Mouse (Mus musculus) embryonic facial prominence, embryonic 14.5 days (tissue): ENCODE measurements around the gene B3galnt2. TPM values are rescaled to one million over a fixed set of nuclear protein-coding genes. Genes with fewer than 3 reads are reported as not detected.
A peak's percentile ranks its signal among the peaks of the same experiment; 100 is the strongest.

Source experiments
- ATAC-seq: fragments of 200-750 bp; cut with Nextera tagmentation; 2 replicates; pipeline ENCODE4 v1.8.0; 2017; ENCODE audit warnings: low read depth, moderate number of reproducible peaks, moderate TSS enrichment
- DNase-seq: peaks from one replicate; pipeline ENCODE4 v3.0.0-alpha.2; 2015; ENCODE audit warnings: low spot score
- H3K27ac ChIP-seq: fragments of 300-500 bp; sonication (generic); replicated peaks from 2 replicates; pipeline ENCODE4 v1.5.1; 2014; ENCODE audit warnings: low read depth, mild to moderate bottlenecking, low read length, moderate library complexity
- H3K27me3 ChIP-seq: fragments of 300-500 bp; sonication (generic); replicated peaks from 2 replicates; pipeline ENCODE4 v1.6.1; 2014; ENCODE audit warnings: low read length; ENCODE audit not compliant: control insufficient read depth, insufficient read depth
- H3K36me3 ChIP-seq: fragments of 300-500 bp; sonication (generic); 2 replicates; pipeline ENCODE4 v1.6.1; 2014; ENCODE audit warnings: low read length, mixed read lengths; ENCODE audit not compliant: control insufficient read depth, insufficient read depth
- H3K4me1 ChIP-seq: fragments of 300-500 bp; sonication (generic); 2 replicates; pipeline ENCODE4 v1.6.1; 2014; ENCODE audit warnings: antibody characterized with exemption, low read length; ENCODE audit not compliant: control insufficient read depth, insufficient read depth
- H3K4me2 ChIP-seq: fragments of 300-500 bp; sonication (generic); 2 replicates; pipeline ENCODE4 v1.6.1; 2014; ENCODE audit warnings: low read depth, mild to moderate bottlenecking, low read length, moderate library complexity, mixed read lengths
- H3K4me3 ChIP-seq: fragments of 300-500 bp; sonication (generic); 2 replicates; pipeline ENCODE4 v1.5.1; 2014; ENCODE audit warnings: low read depth, mild to moderate bottlenecking, low read length
- H3K9ac ChIP-seq: fragments of 300-500 bp; sonication (generic); 2 replicates; pipeline ENCODE4 v1.6.1; 2014; ENCODE audit warnings: low read depth, mild to moderate bottlenecking, low read length, moderate library complexity, mixed read lengths
- H3K9me3 ChIP-seq: fragments of 300-500 bp; sonication (generic); 2 replicates; pipeline ENCODE4 v1.6.1; 2016; ENCODE audit warnings: low read length; ENCODE audit not compliant: control insufficient read depth
- WGBS: fragments of 180-500 bp; shearing (Covaris S2); extraction: QIAGEN DNeasy Blood & Tissue Kit; methylation state at CpG from one replicate; pipeline ENCODE4 v1.1.7; 2014; 5-methylcytosine and 5-hydroxymethylcytosine counted together
- polyA plus RNA-seq: library from polyadenylated mRNA; unstranded; fragments of >200 nt; fragmentation: Nextera tagmentation; extraction: Ambion mirVana; gene quantifications from 2 replicates; pipeline ENCODE4 v1.2.1, GENCODE M21; 2014

The B3galnt2 gene
- polyA plus RNA-seq = 29.6 and 32.9 TPM in 2 replicates

- H3K9ac ChIP-seq = peak within 1 kb of the TSS; percentile 80
- under 1% methylated on average over 51 of the region's 78 CpGs for WGBS
- H3K4me3 ChIP-seq = peak within 1 kb of the TSS; percentile 92
- no peaks in the 10 kb centered on the region for H3K27me3 ChIP-seq
- peak; percentile 100 for DNase-seq
- H3K36me3 ChIP-seq = no peaks in the 10 kb centered on the region
- H3K9me3 ChIP-seq = no peaks in the 10 kb centered on the region
- H3K4me1 ChIP-seq = 0 out of 2 replicates have a peak, but pooled peaks cover 2% of the 10 kb centered on the region
- H3K27ac ChIP-seq = peak within 1 kb of the TSS; percentile 87
- H3K4me2 ChIP-seq = peak within 1 kb of the TSS; percentile 81
- ATAC-seq = peak; percentile 99
Observed at GRCm38 (mm10) chr13:13953874-13954832, at the start of gene B3galnt2. TSS of gene B3galnt2 (plus strand) at chr13:13954469.

GRCm38 (mm10) chr13:13911341-13911740, 42.9 kb upstream of the B3galnt2 start:
- no peak for ATAC-seq
- H3K27me3 ChIP-seq = no peaks in the 10 kb centered on the region
- H3K36me3 ChIP-seq = no peaks in the 10 kb centered on the region
- H3K4me3 ChIP-seq = no peak overlapping the region
- H3K4me2 ChIP-seq = no peak overlapping the region
- DNase-seq = no peak
- no peaks in the 10 kb centered on the region for H3K4me1 ChIP-seq
- H3K9me3 ChIP-seq = no peaks in the 10 kb centered on the region
- no peak overlapping the region for H3K27ac ChIP-seq
- H3K9ac ChIP-seq = no peak overlapping the region
- WGBS = 63% methylated on average over 2 of the region's 2 CpGs

GRCm38 (mm10) chr13:13919396-13919795, 34.9 kb upstream of the B3galnt2 start:
- H3K4me3 ChIP-seq = no peak overlapping the region
- no peaks in the 10 kb centered on the region for H3K27me3 ChIP-seq
- H3K36me3 ChIP-seq = no peaks in the 10 kb centered on the region
- no peaks in the 10 kb centered on the region for H3K4me1 ChIP-seq
- WGBS = 93% methylated on average over 3 of the region's 3 CpGs
- no peak overlapping the region for H3K9ac ChIP-seq
- DNase-seq (no peak), ATAC-seq (no peak)
- no peak overlapping the region for H3K27ac ChIP-seq
- H3K9me3 ChIP-seq = no peaks in the 10 kb centered on the region
- no peak overlapping the region for H3K4me2 ChIP-seq

GRCm38 (mm10) chr13:13922526-13922925, 31.7 kb upstream of the B3galnt2 start:
- Histone ChIP-seq H3K4me2 (no peak overlapping the region), H3K4me1 (no peaks in the 10 kb centered on the region), H3K9me3 (no peaks in the 10 kb centered on the region), H3K4me3 (no peak overlapping the region), H3K27ac (no peak overlapping the region), H3K36me3 (no peaks in the 10 kb centered on the region), H3K27me3 (no peaks in the 10 kb centered on the region), H3K9ac (no peak overlapping the region)
- ATAC-seq (no peak), DNase-seq (no peak)

- Histone ChIP-seq H3K4me3 (no peak overlapping the region), H3K4me1 (no peaks in the 10 kb centered on the region), H3K9me3 (no peaks in the 10 kb centered on the region), H3K4me2 (no peak overlapping the region), H3K9ac (no peak overlapping the region), H3K27me3 (no peaks in the 10 kb centered on the region), H3K27ac (no peak overlapping the region), H3K36me3 (no peaks in the 10 kb centered on the region)
- DNase-seq = no peak
- ATAC-seq = no peak
- 82% methylated on average over 2 of the region's 2 CpGs for WGBS
Observed at GRCm38 (mm10) chr13:13929982-13930381, 24.3 kb upstream of the B3galnt2 start.

GRCm38 (mm10) chr13:13954931-13955330, 662 bp downstream of the B3galnt2 start:
- H3K27me3 ChIP-seq = no peaks in the 10 kb centered on the region
- peak; percentile 56 for DNase-seq
- no peaks in the 10 kb centered on the region for H3K9me3 ChIP-seq
- 0 out of 2 replicates have a peak, but pooled peaks cover 2% of the 10 kb centered on the region for H3K4me1 ChIP-seq
- peak overlapping the region; percentile 81 for H3K4me2 ChIP-seq
- 2% methylated on average over 21 of the region's 29 CpGs for WGBS
- ATAC-seq = peak; percentile 16; the same call in 1 of the 2 replicates
- peak overlapping the region; percentile 80 for H3K9ac ChIP-seq
- H3K36me3 ChIP-seq = no peaks in the 10 kb centered on the region
- H3K4me3 ChIP-seq = peak overlapping the region; percentile 92
- peak overlapping the region; percentile 87 for H3K27ac ChIP-seq

- 82% methylated on average over 4 of the region's 4 CpGs for WGBS
- no peak for ATAC-seq
- H3K9ac ChIP-seq = no peak overlapping the region
Observed at GRCm38 (mm10) chr13:13956686-13957085, 2.4 kb downstream of the B3galnt2 start.

GRCm38 (mm10) chr13:13960211-13960610, 5.9 kb downstream of the B3galnt2 start:
- no peak overlapping the region for H3K4me3 ChIP-seq
- H3K9me3 ChIP-seq = no peaks in the 10 kb centered on the region
- H3K9ac ChIP-seq = no peak overlapping the region
- H3K4me2 ChIP-seq = no peak overlapping the region
- no peaks in the 10 kb centered on the region for H3K4me1 ChIP-seq
- no peaks in the 10 kb centered on the region for H3K36me3 ChIP-seq
- 90% methylated on average over 4 of the region's 4 CpGs for WGBS
- H3K27ac ChIP-seq = no peak overlapping the region
- no peak for DNase-seq
- ATAC-seq = no peak
- H3K27me3 ChIP-seq = no peaks in the 10 kb centered on the region

More at GRCm38 (mm10) chr13:13956686-13957085, 2.4 kb downstream of the B3galnt2 start:
- Histone ChIP-seq H3K27me3 (no peaks in the 10 kb centered on the region), H3K4me2 (no peak overlapping the region), H3K36me3 (no peaks in the 10 kb centered on the region), H3K9me3 (no peaks in the 10 kb centered on the region), H3K27ac (no peak overlapping the region), H3K4me1 (0 out of 2 replicates have a peak, but pooled peaks cover 2% of the 10 kb centered on the region), H3K4me3 (no peak overlapping the region)
- DNase-seq = no peak
